Mouse (Mus musculus): Measurements from ENCODE around the gene Krr1. TPM values are rescaled to one million over a fixed set of nuclear protein-coding genes. Genes with fewer than 3 reads are reported as not detected.

The Krr1 gene
- total RNA-seq (2023) = 10 to 100 TPM; 53.0 to 57.1 TPM

DNA sequence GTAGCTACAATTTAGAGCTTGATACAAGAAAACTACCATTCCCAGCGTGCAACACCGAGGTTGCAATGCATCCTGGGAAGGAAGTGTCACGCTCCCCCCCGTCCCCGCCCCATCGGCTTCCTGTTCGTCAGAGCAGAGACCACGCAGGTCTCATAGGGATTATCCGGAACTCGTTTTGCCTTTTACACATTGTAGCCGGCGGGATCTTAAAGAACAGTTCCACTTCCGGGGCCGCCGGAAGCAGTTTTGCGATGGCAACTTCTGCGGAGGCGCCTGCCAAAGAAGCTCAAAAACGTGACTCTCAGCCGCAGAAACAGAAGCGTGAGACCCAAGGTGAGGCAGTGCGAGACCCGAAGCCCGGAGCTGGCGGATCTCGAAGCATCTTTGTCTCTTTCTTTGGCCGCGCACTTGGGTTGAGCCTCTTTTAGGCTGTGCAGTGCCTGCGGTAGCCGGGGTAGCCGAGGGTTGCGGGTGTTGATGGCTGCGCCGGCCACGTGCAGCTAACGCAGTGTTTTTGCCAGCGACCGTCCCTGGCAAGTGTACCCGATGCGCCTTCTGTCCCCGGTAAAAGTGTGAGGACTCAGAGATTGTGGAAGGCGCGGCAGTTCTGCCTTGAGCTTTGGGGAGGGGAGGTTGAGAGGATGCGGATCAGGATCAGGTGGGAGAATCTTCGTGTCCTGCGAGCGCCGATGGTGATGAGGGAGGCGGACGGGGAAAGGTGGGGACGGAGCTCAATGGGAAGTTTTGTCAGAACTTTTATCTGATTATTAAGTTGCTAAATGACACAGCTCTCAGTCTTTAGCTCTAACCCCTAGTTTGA is at the start of gene Krr1:
TSS of gene Krr1 (plus strand) at position 123 of the 820 bp plus-strand sequence.

DNA sequence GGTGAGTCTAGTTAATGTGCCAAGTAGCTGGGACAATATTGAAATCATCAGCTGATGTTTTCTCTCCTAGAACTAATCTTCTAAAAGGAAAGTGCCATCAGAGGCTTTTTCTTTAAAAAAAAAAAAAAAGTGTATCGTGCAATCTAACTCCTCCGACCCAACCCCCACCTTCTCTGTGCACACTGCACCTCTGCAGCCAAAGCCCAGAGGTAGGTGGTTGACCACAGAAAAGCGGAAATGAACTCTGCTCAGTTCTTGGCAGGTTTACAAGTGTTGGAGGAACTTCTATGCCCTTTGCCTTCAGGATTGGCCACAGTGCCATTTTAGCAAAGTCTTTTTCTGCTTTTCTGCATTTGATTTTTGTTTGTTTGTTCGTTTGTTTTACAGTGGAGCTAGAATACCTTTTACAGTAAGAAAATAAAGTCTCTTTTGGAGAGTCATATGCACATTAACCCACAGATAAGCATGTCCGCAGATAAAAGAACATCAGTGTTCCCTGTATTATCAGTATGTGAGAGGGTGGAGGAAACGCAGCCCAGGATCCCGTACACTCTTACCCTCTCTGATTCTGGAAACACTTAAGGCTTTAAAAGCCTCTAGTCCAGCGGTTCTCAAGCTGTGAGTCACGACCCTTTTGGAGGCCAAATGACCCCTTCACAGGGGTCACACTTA is 30.2 kb downstream of the Krr1 start, which contains the start of gene Glipr1:
TSS of gene Glipr1 (minus strand) at position 88 of the 672 bp plus-strand sequence.

Other genes with a start within 250 kb of the Krr1 start
- 10 to 100 TPM; 49.3 to 64.4 TPM for gene Glipr1, start 30.0 kb downstream of the Krr1 start, total RNA-seq (2023)
- not detected for gene Glipr1l1, start 87.5 kb downstream of the Krr1 start, total RNA-seq (2023)
- not detected for gene Glipr1l2, start 110.7 kb downstream of the Krr1 start, total RNA-seq (2023)
- not detected for gene Glipr1l3, start 187.7 kb downstream of the Krr1 start, total RNA-seq (2023)
- not detected for gene Caps2, start 191.0 kb downstream of the Krr1 start, total RNA-seq (2023)

Measured in T-cell, adult 66 days (primary cell).